Mouse (Mus musculus): ENCODE measurements around the gene Atp2a1.
"Not testable (repeated sequence)": the region's sequence is repeated elsewhere in the genome, so short reads cannot be mapped to it uniquely, and the experiment has no call there.

Atp2a1 gene

DNA sequence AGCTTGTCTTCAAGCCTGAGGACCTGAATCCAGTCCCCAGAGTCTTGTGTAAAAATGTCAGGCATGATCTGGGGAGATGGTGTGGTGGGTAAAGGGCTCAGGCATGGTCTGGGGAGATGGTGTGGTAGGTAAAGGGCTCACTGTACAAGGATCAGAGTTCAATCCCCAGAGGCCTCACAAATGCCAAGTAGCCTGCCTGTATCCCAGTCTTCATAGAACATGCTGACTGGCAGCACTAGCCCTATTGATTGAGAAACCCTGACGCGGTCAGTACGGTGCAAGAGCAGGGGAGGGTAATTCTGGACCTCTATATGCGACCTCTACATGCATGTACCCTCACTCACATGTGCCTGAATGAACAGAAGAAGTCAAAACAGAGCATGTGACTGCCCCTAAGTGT lies 45.3 kb downstream of the Atp2a1 start:
- intact Hi-C loops (cut with DNase I), result no loop called here

DNA sequence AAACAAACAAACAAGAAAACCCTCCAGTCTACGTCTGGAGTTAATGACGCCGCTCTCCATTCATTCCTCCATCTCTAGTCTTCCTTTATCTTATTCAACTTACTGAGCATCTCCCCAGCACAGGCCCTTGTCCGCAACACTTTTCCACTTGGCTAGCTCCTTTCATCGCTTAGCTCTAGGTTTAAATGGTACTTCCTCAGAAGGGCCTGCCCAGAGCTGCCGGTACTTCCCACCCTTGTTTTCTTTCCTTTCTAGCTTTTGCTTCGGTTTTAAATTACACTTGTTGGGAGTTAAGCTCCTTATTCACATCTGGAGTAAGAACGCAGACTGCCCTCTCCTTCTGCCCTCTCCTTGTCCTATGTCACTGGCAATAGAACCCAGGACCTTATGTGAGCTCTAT lies 45.9 kb downstream of the Atp2a1 start:
- intact Hi-C loops (cut with DNase I), result no loop called here

DNA sequence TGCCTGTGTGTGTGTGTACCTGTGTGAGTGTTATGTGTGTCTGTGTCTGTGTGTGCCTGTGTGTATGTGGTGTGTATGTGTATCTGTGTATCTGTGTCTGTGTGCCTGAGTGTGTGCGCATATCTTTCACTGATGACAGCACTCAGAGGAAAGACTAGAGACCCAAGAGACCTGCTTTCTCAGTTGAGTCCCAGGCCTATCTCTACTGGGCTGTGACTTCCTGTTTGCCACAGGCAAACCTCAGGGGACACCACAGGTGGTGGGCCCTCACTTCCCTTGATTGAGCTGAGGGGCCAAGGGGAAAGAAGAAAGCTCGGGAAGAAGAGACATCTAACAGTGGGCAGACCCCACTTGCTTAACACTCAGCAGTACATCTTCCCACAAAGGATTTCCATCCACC lies 46.3 kb downstream of the Atp2a1 start:
- intact Hi-C loops (cut with DNase I), result no loop called here

DNA sequence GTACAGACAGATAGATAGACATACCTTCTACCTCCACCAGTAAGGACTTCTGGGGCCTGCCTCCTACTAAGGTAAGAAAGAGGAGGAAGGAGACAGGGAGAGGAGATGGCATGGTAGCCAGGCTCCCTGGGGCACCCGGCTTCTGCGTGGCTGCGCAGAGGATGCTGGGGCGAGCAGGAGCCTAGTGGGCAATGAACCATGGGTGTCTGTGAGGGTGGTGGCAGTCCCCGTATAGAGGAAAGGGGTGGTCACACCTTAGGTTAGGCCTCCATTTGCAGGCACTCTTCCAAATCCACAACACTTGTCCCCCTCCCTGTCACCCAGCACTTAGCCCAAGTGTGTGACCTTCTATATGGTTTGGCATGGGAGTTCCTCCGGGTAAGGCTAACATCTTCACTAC lies 48.2 kb downstream of the Atp2a1 start, which contains the start of gene Cd19:
Gene Cd19, minus strand, starts transcription at position 165 of the 400 bp plus-strand sequence.
- intact Hi-C loops (cut with DNase I), result no loop called here

DNA sequence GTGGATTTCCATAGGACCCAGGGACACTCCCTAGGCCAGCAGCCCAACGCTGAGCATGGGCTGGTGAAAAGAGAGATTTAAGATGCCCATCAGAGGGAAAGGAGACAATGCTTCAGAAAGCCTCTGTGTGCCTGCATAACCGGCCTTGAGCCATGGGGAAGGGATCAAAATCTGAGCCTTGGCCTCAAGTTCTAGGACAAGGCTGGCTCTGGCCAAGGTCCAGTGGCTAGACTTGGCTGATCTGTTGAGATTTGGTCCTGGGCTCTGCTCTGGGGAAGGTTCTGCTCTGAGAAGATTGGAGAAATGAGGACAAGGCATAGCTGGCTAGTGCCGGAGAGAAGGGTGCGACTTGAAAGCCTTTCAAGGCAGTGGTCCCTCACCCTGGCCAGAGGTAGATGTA lies 51.8 kb downstream of the Atp2a1 start:
- intact Hi-C loops (cut with DNase I), result no loop called here

DNA sequence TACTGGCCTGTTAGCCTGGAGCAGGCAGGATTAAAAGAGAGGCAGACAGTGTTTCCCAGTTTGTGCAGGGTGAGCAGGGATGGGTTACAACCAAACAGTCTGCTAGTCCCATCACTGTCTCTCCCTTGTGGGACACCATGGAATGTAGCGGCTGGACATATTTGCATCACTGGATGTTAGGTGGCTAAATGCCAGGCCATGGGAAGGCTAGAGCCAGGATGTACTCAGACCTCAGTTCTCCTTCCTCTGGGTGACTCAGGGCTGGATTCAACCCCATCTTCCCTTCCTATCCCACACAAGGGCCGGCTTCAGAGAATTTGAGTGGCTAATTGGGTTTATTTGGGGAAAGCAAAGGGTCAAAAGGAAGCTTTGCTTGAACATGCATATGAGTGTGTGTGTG lies 54.2 kb downstream of the Atp2a1 start:
- intact Hi-C loops (cut with DNase I), result no loop called here

DNA sequence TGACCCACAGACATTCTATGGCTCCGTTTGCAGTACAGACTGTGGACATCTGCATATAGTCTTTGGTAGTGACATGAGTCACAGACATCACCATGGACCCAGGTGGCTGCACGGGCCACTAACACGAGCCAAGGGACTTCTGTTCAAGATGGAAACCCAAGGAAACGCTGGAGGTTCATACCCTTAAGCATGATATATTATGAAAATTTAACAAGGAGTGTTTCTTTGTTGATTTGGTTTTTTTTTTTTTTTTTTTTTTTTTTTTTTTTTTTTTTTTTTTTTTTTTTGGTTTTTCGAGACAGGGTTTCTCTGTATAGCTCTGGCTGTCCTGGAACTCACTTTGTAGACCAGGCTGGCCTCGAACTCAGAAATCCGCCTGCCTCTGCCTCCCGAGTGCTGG lies 60.4 kb downstream of the Atp2a1 start:
- intact Hi-C loops (cut with DNase I), result not testable (repeated sequence)

DNA sequence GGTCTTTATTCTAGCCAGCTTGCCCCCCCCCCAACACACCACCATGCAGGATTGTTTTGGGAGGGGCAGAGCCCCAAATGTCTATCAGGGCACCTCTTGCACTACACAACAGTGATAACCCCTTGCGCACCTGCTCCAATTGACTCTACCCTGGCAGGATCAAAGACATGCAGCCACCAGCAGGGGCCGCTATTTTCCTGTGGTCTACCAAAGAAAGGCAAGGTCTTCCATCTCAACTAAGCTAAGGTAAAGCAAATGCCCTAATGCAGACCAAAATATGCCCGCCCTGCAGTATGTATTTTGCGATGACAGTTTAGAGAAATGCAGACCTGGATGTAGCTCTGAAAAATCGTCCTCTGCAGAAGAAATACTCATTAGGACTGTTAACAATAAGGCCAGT lies 63.4 kb downstream of the Atp2a1 start:
- intact Hi-C loops (cut with DNase I), result loop anchor here (2.0 to 5.0 kb wide), 3 partner anchors 33 to 129 kb away; no protein-coding TSS in a partner anchor

DNA sequence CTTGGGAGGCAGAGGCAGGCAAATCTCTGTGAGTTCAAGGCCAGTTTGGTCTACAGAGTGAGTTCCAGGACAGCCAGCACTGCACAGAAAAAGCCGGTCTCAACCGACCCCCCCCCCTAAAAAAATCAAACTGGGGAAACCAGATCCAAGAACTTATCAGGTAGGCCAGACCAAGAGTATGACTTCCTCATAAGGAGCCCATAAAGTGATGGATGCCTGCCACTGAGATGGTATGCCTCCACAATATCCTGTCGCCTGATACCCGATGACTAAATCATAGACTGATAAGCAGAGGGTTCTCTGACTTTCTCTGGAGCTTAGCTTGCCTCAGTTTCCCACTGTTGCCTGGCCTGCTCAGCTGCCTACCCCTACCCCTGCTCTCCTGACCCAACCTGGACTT lies 65.1 kb downstream of the Atp2a1 start:
- intact Hi-C loops (cut with DNase I), result loop anchor here (2.0 to 5.0 kb wide), 3 partner anchors 34 to 131 kb away; no protein-coding TSS in a partner anchor

DNA sequence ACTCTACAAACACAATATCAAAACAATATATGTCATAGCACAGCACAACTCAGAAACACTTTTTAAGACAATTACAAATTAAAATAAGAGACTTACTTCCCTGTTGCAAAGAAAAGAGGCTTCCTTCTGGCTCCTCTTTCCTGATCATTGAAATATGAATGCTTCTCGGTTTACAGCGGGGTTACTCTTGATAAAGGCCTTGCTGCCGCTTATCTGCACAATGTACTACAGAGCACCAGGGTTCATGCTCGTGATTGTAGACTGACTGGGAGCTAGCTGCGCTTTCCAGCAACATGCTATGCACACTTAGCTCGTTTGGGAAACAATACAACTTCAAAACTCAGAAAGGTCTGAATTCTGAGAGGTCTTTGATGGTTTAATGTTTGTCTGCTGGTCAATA lies 65.7 kb downstream of the Atp2a1 start:
- intact Hi-C loops (cut with DNase I), result loop anchor here (5.0 kb wide), 2 partner anchors 35 to 85 kb away; no protein-coding TSS in a partner anchor

DNA sequence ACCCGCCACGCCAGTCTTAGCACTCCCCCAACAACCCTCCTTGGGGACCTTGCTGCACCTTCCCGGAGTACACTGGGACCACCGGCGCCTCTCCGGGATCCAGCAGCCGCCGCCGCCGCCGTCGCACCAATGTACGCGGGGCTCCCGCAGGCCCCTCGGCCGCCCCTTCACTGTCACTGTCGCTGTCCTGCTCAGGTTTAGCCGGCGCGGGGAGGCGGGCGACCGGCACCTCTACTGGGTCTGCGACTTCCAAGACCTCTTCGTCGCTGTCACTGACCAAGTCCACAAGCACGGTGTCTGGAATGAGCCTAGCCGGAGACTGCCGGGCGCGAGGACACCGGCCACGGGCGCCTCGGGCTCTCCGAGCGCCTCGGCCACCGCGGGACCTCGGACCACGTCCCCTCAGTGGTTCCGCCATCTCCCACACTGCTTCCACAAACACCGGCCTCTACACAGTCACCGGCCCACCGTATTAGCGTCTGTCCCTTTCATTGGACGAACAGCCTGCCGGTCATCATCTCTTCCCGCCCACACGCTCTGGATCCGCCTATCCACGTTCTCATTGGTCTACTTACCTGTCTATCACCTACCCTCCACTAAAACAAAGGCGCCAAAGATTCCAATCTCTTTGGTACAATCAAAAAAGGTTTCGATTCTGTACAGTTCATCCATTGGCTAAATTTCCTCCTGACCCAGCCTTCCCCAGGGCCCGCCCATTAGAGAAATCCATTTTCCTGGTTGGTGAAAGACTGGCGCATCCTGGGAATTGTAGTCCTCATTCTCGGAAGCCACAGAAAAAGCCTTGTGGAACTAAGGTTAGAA lies 66.4 kb downstream of the Atp2a1 start, which contains the start of gene Nfatc2ip:
Gene Nfatc2ip, minus strand, starts transcription at position 440 of the 822 bp plus-strand sequence.
- intact Hi-C loops (cut with DNase I), result loop anchor here (5.0 kb wide), 2 partner anchors 36 to 86 kb away; no protein-coding TSS in a partner anchor

All from adrenal gland (tissue).